In genomic region chr19:34636933-34637557, GRCm38 (mm10) we compare ENCODE assay signal across 8 mouse cellular contexts. TPM values are rescaled to one million over a fixed set of nuclear protein-coding genes. Genes with fewer than 3 reads are reported as not detected.
A peak's percentile ranks its signal among the peaks of the same experiment; 100 is the strongest.
DNase-seq lines count a peak whose midpoint lies in the region; ATAC-seq and TF ChIP-seq lines count a peak whose summit lies in the region.

No protein-coding gene starts in this region.

- no peaks in the 10 kb centered on the region for H3K79me3 ChIP-seq in C2C12 (ENCODE audit: low read depth)

- peaks cover 5% of the 10 kb centered on the region for H3K27me3 ChIP-seq in C2C12 (ENCODE audit: control insufficient read depth, insufficient read depth, insufficient read length)
- no peaks in the 10 kb centered on the region for H3K27me3 ChIP-seq in heart, postnatal 0 days (ENCODE audit: control insufficient read depth, insufficient read depth, low read length)
- no peaks in the 10 kb centered on the region for H3K27me3 ChIP-seq in liver, adult 2 months (ENCODE audit: control insufficient read depth, insufficient read depth, low read length)
- H3K27me3 ChIP-seq in stomach, embryonic 14.5 days (ENCODE audit: control insufficient read depth, insufficient read depth, low read length), result no peaks in the 10 kb centered on the region

- H3K9me3 ChIP-seq in heart, postnatal 0 days (replicated peaks; ENCODE audit: control insufficient read depth, low read length), result no peaks in the 10 kb centered on the region
- no peaks in the 10 kb centered on the region for H3K9me3 ChIP-seq in stomach, embryonic 14.5 days (ENCODE audit: control insufficient read depth, low read depth, low read length)

- H3K79me2 ChIP-seq in C2C12 (ENCODE audit: control insufficient read depth, insufficient read depth), result no peaks in the 10 kb centered on the region
- H3K79me2 ChIP-seq in liver, adult 2 months (ENCODE audit: control insufficient read depth, insufficient read depth, low read length), result no peaks in the 10 kb centered on the region; the same call in 1 of the 2 replicates

- H3K4me1 ChIP-seq in heart, postnatal 0 days (ENCODE audit: control insufficient read depth, insufficient read depth), result no peaks in the 10 kb centered on the region
- peaks cover 11% of the 10 kb centered on the region; the same call in 1 of the 2 replicates for H3K4me1 ChIP-seq in liver, adult 2 months (ENCODE audit: control insufficient read depth, insufficient read depth, low read length)
- no peaks in the 10 kb centered on the region for H3K4me1 ChIP-seq in stomach, embryonic 14.5 days (ENCODE audit: control insufficient read depth, insufficient read depth, low read length)

- no peak overlapping the region for H3K4me2 ChIP-seq in heart, postnatal 0 days (ENCODE audit: low read depth, low read length)
- no peak overlapping the region for H3K4me2 ChIP-seq in stomach, embryonic 14.5 days (replicated peaks; ENCODE audit: low read depth, low read length)

- no peak for TF ChIP-seq POLR2A in liver, adult 2 months (IDR thresholded peaks at IDR 0.05; ENCODE audit: extremely low read depth, insufficient read depth, low read length)

- no peak overlapping the region for H3K4me3 ChIP-seq in C2C12 (ENCODE audit: insufficient read depth, poor library complexity, severe bottlenecking)
- H3K4me3 ChIP-seq in heart, postnatal 0 days (ENCODE audit: low read depth, low read length), result no peak overlapping the region
- no peak overlapping the region for H3K4me3 ChIP-seq in liver, adult 2 months (ENCODE audit: insufficient read depth, low read depth, low read length)
- no peak overlapping the region for H3K4me3 ChIP-seq in stomach, embryonic 14.5 days (ENCODE audit: low read depth, low read length)

- TF ChIP-seq CTCF in C2C12 (IDR thresholded peaks at IDR 0.05; ENCODE audit: control insufficient read depth, insufficient read depth, insufficient read length), result peak; percentile 5
- TF ChIP-seq CTCF in heart, postnatal 0 days (IDR thresholded peaks at IDR 0.05; ENCODE audit: low read depth), result peak; percentile 83
- TF ChIP-seq CTCF in liver, adult 2 months (IDR thresholded peaks at IDR 0.05; ENCODE audit: low read depth, low read length), result peak; percentile 56

- no peaks in the 10 kb centered on the region for H3K36me3 ChIP-seq in C2C12 (ENCODE audit: control insufficient read depth, insufficient read depth)
- H3K36me3 ChIP-seq in heart, postnatal 0 days (replicated peaks; ENCODE audit: control insufficient read depth, insufficient read depth, low read length), result no peaks in the 10 kb centered on the region
- no peaks in the 10 kb centered on the region for H3K36me3 ChIP-seq in liver, adult 2 months (ENCODE audit: control insufficient read depth, insufficient read depth, low read length)
- no peaks in the 10 kb centered on the region for H3K36me3 ChIP-seq in stomach, embryonic 14.5 days (ENCODE audit: control insufficient read depth, insufficient read depth, low read length)

- no peak overlapping the region for H3ac ChIP-seq in C2C12 (ENCODE audit: control insufficient read depth, insufficient read length, low read depth)

- H3K27ac ChIP-seq in heart, postnatal 0 days (ENCODE audit: low read depth), result no peak overlapping the region
- no peak overlapping the region for H3K27ac ChIP-seq in liver, adult 2 months (replicated peaks; ENCODE audit: insufficient read depth, low read depth, low read length)
- no peak overlapping the region for H3K27ac ChIP-seq in stomach, embryonic 14.5 days (ENCODE audit: low read length)

- DNase-seq in adrenal gland, adult (ENCODE audit: inconsistent age in 2 of 2, low spot score in 1 of 2), result peak; percentile 61 to 89
- DNase-seq in heart, postnatal 0 days (ENCODE audit: low spot score), result peak; percentile 71
- DNase-seq in kidney, postnatal 10 days, result peak; percentile 80
- no peak for DNase-seq in liver, adult 2 months (ENCODE audit: extremely low read depth, low read depth, low spot score)
- DNase-seq in naive thymus-derived CD4-positive, alpha-beta T cell, adult 2 months (ENCODE audit: low read depth), result peak; percentile 82

- WGBS in heart, postnatal 0 days, result 13% methylated on average over 3 of the region's 3 CpGs
- 20% methylated on average over 3 of the region's 3 CpGs for WGBS in liver, adult 2 months
- 6% methylated on average over 3 of the region's 3 CpGs for WGBS in stomach, embryonic 14.5 days

- H3K9ac ChIP-seq in heart, postnatal 0 days (replicated peaks; ENCODE audit: low read depth, low read length), result no peak overlapping the region
- H3K9ac ChIP-seq in liver, adult 2 months (ENCODE audit: low read depth, low read length), result no peak overlapping the region
- H3K9ac ChIP-seq in stomach, embryonic 14.5 days (replicated peaks; ENCODE audit: low read depth, low read length), result no peak overlapping the region

- ATAC-seq in erythroblast, adult 5-6 weeks (replicated peaks; ENCODE audit: low FRiP score, poor library complexity, severe bottlenecking), result peak; percentile 87
- ATAC-seq in heart, postnatal 0 days (ENCODE audit: insufficient read depth, low read depth), result peak; percentile 66
- peak; percentile 49; the same call in 1 of the 2 replicates for ATAC-seq in stomach, embryonic 14.5 days (ENCODE audit: insufficient number of reproducible peaks, insufficient read depth, low FRiP score, low read depth)

- no peak for TF ChIP-seq EP300 in heart, postnatal 0 days (IDR thresholded peaks at IDR 0.05; ENCODE audit: low read depth)

TF ChIP-seq in C2C12, 6 proteins besides CTCF, POLR2A, EP300 and RAD21:
- no peak for TF ChIP-seq FOSL1 (IDR thresholded peaks at IDR 0.05; ENCODE audit: insufficient read depth, low read length, poor library complexity, severe bottlenecking)
- TF ChIP-seq MYOG (IDR thresholded peaks at IDR 0.05; ENCODE audit: control insufficient read depth, extremely low read depth, insufficient read length), result no peak
- no peak for TF ChIP-seq MYOD1 (IDR thresholded peaks at IDR 0.05; ENCODE audit: control insufficient read depth, insufficient read length, low read depth)
- no peak for TF ChIP-seq MAX (IDR thresholded peaks at IDR 0.05)
- no peak for TF ChIP-seq CEBPB (IDR thresholded peaks at IDR 0.05; ENCODE audit: low read depth)
- no peak for TF ChIP-seq USF1 (IDR thresholded peaks at IDR 0.05; ENCODE audit: low read depth)

RNA-seq across cellular contexts. Expression of gene Ifit1bl2, which starts 3.5 kb away (rescaled TPM):
- polyA plus RNA-seq in C2C12 (2012; fragmentation: generic; extraction: Trizol), result not detected
- total RNA-seq in erythroblast, adult 5-6 weeks (2015; ENCODE audit: low replicate concordance), result 0.84 TPM in 1 of 2 replicates, not detected in the other
- total RNA-seq in erythroblast, adult 5-6 weeks (2017; ENCODE audit: low replicate concordance), result 1.5 and 1.7 TPM in 2 replicates
- 0.19 and 1.9 TPM in 2 replicates for total RNA-seq in heart, postnatal 0 days (2014; rRNA removed; ENCODE audit: low replicate concordance)
- 1.0 and 1.3 TPM in 2 replicates for polyA plus RNA-seq in heart, postnatal 0 days (2015; fragmentation: Nextera tagmentation; extraction: Ambion mirVana)
- 0.07 and 0.09 TPM in 2 replicates for total RNA-seq in liver, adult 2 months (2014; rRNA removed)
- polyA plus RNA-seq in liver, adult 2 months (2012; rRNA removed), result not detected in 2 replicates
- not detected in 2 replicates for polyA plus RNA-seq in stomach, embryonic 14.5 days (2014; fragmentation: Nextera tagmentation; extraction: Ambion mirVana)

RNA-seq across cellular contexts. Expression of gene Ifit1, which starts 3.6 kb away (rescaled TPM):
- 0.01 TPM for polyA plus RNA-seq in C2C12 (2012; fragmentation: generic; extraction: Trizol)
- total RNA-seq in erythroblast, adult 5-6 weeks (2015; ENCODE audit: low replicate concordance), result 45.0 and 53.1 TPM in 2 replicates
- 46.1 TPM in 2 replicates for total RNA-seq in erythroblast, adult 5-6 weeks (2017; ENCODE audit: low replicate concordance)
- 4.4 and 9.7 TPM in 2 replicates for total RNA-seq in heart, postnatal 0 days (2014; rRNA removed; ENCODE audit: low replicate concordance)
- 0.74 and 1.2 TPM in 2 replicates for polyA plus RNA-seq in heart, postnatal 0 days (2015; fragmentation: Nextera tagmentation; extraction: Ambion mirVana)
- 9.6 and 15.9 TPM in 2 replicates for total RNA-seq in liver, adult 2 months (2014; rRNA removed)
- polyA plus RNA-seq in liver, adult 2 months (2012; rRNA removed), result 4.2 and 7.0 TPM in 2 replicates
- polyA plus RNA-seq in stomach, embryonic 14.5 days (2014; fragmentation: Nextera tagmentation; extraction: Ambion mirVana), result 0.28 and 0.54 TPM in 2 replicates

RNA-seq across cellular contexts. Expression of gene Ifit3b, which starts 29.3 kb away (rescaled TPM):
- not detected for polyA plus RNA-seq in C2C12 (2012; fragmentation: generic; extraction: Trizol)
- total RNA-seq in erythroblast, adult 5-6 weeks (2015; ENCODE audit: low replicate concordance), result not detected in 2 replicates
- total RNA-seq in erythroblast, adult 5-6 weeks (2017; ENCODE audit: low replicate concordance), result 0.56 and 0.77 TPM in 2 replicates
- 0.57 and 2.5 TPM in 2 replicates for total RNA-seq in heart, postnatal 0 days (2014; rRNA removed; ENCODE audit: low replicate concordance)
- 0.59 and 0.72 TPM in 2 replicates for polyA plus RNA-seq in heart, postnatal 0 days (2015; fragmentation: Nextera tagmentation; extraction: Ambion mirVana)
- 5.5 and 9.7 TPM in 2 replicates for total RNA-seq in liver, adult 2 months (2014; rRNA removed)
- polyA plus RNA-seq in liver, adult 2 months (2012; rRNA removed), result 1.3 and 1.8 TPM in 2 replicates
- polyA plus RNA-seq in stomach, embryonic 14.5 days (2014; fragmentation: Nextera tagmentation; extraction: Ambion mirVana), result 0.36 TPM in 1 of 2 replicates, not detected in the other

RNA-seq across cellular contexts. Expression of gene Ifit1bl1, which starts 35.3 kb away (rescaled TPM):
- polyA plus RNA-seq in C2C12 (2012; fragmentation: generic; extraction: Trizol), result not detected
- 0.58 TPM in 1 of 2 replicates, not detected in the other for total RNA-seq in erythroblast, adult 5-6 weeks (2015; ENCODE audit: low replicate concordance)
- total RNA-seq in erythroblast, adult 5-6 weeks (2017; ENCODE audit: low replicate concordance), result 1.3 and 1.8 TPM in 2 replicates
- total RNA-seq in heart, postnatal 0 days (2014; rRNA removed; ENCODE audit: low replicate concordance), result 0.50 and 2.8 TPM in 2 replicates
- 3.3 and 3.8 TPM in 2 replicates for polyA plus RNA-seq in heart, postnatal 0 days (2015; fragmentation: Nextera tagmentation; extraction: Ambion mirVana)
- 0.34 and 0.92 TPM in 2 replicates for total RNA-seq in liver, adult 2 months (2014; rRNA removed)
- polyA plus RNA-seq in liver, adult 2 months (2012; rRNA removed), result 0.07 and 0.18 TPM in 2 replicates
- 0.18 TPM in 1 of 2 replicates, not detected in the other for polyA plus RNA-seq in stomach, embryonic 14.5 days (2014; fragmentation: Nextera tagmentation; extraction: Ambion mirVana)

RNA-seq across cellular contexts. Expression of gene Ifit3, which starts 53.7 kb away (rescaled TPM):
- polyA plus RNA-seq in C2C12 (2012; fragmentation: generic; extraction: Trizol), result 0.05 TPM
- total RNA-seq in erythroblast, adult 5-6 weeks (2015; ENCODE audit: low replicate concordance), result 1.5 and 5.6 TPM in 2 replicates
- 2.6 and 5.9 TPM in 2 replicates for total RNA-seq in erythroblast, adult 5-6 weeks (2017; ENCODE audit: low replicate concordance)
- total RNA-seq in heart, postnatal 0 days (2014; rRNA removed; ENCODE audit: low replicate concordance), result 1.7 and 12.8 TPM in 2 replicates
- 2.3 and 3.0 TPM in 2 replicates for polyA plus RNA-seq in heart, postnatal 0 days (2015; fragmentation: Nextera tagmentation; extraction: Ambion mirVana)
- total RNA-seq in liver, adult 2 months (2014; rRNA removed), result 21.3 and 39.2 TPM in 2 replicates
- 3.4 and 5.8 TPM in 2 replicates for polyA plus RNA-seq in liver, adult 2 months (2012; rRNA removed)
- polyA plus RNA-seq in stomach, embryonic 14.5 days (2014; fragmentation: Nextera tagmentation; extraction: Ambion mirVana), result 0.53 and 0.78 TPM in 2 replicates

Comparison
In these comparisons a context has a peak if more than half of its experiments do, and no peak if none do; other contexts are left out.
1. CTCF ChIP-seq: peak in every context shown above with its lines; median percentile 83 in heart, postnatal 0 days; 56 in liver, adult 2 months; 5 in C2C12.